Mouse (Mus musculus) gastrocnemius, postnatal 25 days (tissue): ENCODE results near the gene Akt1. TPM values are rescaled to one million over a fixed set of nuclear protein-coding genes. Genes with fewer than 3 reads are reported as not detected.

ENCODE experiments used
- DNase-seq: peaks from one replicate; pipeline ENCODE4 v3.0.0; 2022
- total RNA-seq, 2 experiments: library from RNA; stranded (reverse); gene quantifications; 1 replicate in 1 of 2; 2 replicates in 1 of 2; pipeline ENCODE4 v1.2.3; 2021

The Akt1 gene
- total RNA-seq, 2 experiments from 2014 or later: 63.5 to 69.7 TPM

DNA sequence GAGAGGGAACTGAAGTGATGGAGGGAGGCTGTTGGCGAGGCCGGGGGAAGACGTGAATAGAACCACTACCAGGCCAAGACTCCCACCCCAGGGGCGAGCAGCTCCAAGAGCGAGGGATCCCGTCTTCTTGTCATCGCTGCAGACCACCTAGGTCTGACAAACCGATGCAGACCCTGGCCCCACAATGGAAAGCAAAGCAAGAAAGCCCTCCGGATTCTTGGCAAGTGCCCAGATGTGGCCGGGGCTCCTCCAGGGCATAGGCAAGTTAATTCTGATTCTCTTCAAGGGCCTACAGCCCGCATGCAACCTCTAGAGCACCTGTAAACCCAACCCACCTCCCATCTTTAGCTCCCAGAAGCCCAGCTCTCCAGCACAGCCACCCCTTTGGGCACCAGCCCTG, 11.4 kb downstream of the Akt1 start:
- DNase-seq: no peak

DNA sequence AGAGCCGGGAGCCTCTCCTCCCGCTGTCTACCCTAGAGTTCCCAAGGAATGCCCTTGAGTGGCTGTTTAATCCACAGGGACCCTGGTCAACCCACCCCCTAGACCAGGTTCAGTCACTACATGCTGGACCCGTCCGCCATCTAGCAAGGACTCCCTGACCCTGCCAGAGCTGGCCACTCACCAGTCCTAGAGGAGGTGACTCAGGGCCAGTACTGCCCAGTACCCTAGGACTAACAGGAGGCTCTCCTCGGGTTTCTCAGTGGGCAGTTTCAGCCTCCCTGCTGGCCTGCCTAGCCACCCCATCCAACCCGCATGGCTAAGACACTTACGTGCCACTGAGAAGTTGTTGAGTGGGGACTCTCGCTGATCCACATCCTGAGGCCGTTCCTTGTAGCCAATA, 12.8 kb downstream of the Akt1 start:
- no peak for DNase-seq

DNA sequence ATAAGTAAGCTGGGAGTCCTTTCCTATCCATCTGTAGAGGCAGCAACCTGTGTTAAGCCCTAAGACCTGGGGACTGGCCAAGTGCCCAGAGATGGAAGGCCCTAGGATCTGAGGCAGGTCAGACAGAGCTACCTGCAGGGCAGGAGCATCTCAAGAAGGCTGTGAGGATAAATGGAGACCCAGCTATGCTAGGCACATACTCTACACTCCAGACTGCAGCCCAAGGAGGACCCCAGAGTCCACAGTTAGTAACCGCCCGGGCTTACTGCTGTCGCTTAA, 13.4 kb downstream of the Akt1 start:
- DNase-seq: no peak

DNA sequence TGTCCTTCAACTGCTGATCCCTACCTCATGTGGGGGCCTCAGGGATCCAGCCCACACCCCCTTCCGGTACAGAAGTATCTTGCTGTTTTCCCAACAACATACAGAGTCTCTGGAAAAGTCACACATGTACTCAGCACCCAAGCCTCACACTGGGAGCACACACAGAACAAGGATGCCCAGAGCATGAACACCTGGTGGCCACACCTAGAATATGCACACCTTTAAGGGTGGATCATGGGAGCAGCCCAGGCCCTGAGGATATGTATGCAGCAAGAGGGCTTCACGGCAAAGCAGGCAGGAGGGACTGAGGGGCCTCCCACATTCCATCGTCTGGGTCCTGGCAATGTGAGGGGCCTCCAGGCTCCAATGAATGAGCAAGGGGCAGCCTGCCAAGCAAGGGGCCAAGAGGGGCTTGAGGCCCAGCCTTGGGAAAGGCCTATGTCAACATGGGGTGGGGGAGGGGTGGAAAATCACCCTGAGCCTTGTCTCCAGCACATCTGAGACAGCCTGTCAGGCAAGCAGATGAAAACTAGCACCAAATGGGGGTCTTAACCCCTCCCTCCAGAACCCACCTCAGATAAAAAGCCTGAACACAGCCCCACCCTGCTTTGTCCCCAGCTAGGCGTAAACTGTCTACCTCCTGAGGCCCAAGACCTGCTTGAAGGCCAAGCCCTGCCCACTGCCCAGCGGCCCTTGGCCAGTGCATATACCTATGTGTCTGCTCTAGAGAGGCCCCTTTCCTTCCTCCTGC, 13.9 kb downstream of the Akt1 start:
- no peak for DNase-seq

DNA sequence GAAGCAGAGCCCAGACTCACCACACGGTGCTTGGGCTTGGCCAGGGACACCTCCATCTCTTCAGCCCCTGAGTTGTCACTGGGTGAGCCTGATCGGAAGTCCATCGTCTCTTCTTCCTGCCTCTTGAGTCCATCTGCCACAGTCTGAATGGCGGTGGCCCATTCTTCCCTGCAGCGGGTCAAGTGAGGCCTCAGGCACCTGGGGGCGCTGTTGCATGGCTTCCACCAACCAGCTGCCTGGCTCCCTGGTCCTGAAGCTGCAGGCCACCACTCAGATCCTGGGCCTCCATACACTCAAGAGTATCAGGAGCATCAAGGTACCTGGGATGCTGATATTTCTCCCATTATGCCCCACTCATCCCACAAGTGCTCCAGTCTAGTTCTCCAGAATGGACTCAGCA, 15.6 kb downstream of the Akt1 start:
- peak; percentile 60 for DNase-seq

DNA sequence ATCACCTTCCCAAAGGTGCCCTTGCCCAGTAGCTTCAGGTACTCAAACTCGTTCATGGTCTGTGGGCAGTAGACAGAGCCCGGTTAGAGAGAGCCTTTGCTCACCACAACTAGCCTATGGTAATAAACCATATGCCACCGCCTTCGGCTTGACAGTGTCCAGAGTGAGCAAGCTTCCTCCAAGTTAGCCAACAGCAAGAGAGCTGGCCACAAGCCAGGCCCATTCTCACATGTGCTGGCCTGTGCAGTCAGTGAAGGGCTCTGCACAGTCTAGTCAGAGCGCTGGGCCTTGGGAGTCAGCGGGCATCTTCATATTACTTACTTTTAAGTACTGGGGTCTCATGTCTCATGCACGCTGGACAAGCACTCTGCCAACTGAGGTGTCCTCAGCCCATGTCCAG, 16.1 kb downstream of the Akt1 start:
- DNase-seq: no peak

DNA sequence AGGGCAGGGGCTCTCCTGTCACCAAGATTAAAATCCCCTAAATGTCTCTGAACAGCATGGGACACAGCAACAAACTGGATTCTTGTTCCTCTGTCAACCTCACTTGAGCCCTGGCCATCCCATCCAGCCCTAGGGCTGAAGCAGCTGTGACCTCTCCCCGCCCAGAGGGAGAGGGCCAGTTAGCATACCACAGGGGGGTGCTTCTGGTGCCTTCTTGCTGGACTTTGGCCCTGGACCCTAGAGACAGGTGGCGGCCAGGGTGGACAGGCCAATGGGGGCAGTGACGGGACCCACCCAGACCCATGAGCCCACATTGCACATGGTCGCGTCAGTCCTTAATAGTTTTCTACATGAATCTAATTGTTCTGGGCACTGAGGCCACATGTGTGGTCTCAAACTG, 20.6 kb downstream of the Akt1 start:
- DNase-seq: no peak

DNA sequence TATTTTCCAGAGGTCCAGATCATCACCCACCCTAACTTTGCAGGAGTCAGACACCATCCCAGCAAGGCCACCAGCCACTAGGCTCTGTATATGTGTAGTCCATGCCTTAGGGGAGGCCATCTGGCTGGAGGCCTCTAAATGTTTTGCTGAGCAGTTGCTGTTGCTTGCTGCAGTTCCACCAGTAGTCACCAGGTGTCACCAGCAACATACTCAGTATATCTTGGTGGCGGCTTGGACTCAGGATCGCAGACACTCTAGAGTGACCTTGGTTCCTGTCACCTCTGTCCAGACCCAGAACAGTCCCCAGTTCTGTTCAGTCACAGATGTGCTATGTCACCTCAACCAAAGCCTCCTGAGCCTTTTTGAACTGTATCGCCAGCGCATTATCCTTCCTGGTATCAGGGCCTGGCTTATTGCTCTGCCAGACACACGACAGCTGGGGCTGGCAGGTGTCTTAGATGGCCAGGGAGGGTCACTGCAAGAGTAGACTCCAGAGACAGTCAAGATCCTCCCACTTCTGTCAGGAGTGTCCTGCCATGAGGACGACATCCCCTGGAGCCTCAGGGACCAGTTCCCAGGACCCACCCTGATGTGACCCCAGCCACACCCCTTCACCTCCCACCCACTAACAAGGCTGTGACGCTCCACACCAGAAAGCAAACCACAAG, 21.4 kb downstream of the Akt1 start:
- peak; percentile 69 for DNase-seq

DNA sequence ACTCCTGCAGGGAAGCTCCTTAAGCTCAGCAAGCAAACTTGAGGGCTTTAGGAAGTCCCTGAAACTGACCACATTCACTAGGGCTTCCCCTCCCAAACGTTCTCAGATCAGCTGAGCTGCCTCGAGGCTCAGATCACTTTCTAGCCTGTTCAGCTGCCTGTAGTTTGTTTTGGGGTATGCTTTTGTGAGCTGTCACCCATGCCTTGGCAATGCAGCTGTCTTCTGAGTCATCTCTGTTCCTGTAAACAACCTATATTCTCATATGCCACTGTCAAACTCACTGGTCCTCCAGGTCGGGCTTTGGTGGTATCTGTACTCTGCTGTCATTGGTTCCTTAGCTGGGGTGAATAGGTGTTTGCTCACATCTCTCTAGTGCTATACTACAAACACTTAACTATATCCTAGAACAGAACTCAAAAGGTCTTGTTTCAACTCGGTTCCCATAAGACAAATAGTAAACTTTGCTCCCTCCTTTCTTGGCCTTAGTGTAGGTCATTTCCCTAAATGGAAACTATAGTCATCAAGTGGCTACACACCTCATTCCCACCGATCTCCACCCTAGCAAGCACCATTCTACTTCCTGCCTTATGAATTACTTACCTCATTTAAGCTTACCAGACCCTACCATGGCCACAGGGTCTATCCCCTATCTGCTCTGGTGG, 22.8 kb downstream of the Akt1 start:
- no peak for DNase-seq

DNA sequence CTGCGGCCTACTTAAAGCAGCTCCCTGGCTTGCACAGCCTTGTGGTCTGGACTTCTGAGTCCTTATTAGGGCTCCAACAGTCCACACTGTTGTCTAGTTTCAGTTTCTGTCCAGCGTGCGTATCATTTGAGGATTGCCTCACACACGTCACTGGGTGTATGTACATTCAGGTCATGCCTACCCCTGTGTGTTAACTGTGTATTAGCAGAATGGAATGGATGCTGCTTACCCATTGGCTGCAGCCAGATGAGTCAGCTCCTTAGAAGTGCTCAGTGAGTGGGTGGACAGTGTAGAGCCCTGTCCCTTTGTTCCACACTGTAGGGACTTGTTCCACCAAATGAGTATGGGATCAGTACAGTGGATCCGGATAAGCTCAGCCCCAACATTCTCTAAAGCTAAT, 26.6 kb downstream of the Akt1 start:
- no peak for DNase-seq

DNA sequence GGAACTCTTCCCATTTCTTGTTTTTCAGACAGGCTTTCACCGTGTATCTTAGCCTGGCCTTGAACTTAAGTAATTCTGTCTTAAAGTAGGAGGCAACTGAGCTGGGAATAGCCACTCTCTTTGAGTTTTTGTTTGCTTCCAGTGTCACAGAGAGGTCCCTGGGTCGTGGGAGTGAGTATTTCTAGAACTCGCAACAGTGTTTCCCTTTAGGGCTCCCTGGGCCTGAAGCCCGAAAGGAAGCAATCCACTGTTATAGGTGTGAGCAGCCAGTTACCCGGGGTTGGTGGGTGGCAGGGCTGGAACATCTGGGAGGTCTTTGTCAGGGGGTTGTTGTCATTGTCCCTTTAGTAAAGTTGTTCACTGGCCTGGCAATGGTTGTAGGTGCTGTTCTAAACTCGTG, 28.5 kb downstream of the Akt1 start:
- no peak for DNase-seq

DNA sequence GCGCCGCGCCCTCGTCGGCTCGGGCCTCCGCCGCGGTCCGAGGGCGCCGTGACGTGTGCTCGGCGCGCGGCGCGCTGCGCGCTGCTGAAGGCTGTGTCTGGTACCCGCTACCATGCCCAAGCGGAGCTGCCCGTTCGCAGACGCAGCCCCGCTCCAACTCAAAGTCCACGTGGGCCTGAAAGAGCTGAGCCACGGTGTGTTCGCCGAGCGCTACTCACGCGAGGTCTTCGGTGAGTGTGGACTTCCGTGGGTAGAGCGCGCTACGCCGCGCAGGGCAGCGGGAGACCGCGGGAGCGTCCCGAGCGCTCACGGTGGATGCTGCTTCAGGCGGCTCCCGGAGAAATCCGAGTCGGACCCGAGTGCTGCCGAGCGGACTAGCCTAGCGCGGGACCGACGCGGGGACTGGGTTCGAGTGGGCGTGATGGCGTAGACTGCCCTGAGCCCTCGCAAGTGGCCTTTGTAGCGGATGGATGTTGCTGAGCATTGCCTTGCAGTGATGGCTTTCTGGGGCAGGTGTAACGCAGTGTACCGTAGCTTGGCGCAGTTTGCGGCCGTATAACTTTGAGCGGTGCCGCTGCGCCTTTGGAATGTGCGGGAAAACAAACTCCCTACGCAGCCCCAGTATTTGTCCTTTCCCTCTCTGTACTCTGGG, 29.7 kb downstream of the Akt1 start:
- DNase-seq: peak; percentile 46

DNA sequence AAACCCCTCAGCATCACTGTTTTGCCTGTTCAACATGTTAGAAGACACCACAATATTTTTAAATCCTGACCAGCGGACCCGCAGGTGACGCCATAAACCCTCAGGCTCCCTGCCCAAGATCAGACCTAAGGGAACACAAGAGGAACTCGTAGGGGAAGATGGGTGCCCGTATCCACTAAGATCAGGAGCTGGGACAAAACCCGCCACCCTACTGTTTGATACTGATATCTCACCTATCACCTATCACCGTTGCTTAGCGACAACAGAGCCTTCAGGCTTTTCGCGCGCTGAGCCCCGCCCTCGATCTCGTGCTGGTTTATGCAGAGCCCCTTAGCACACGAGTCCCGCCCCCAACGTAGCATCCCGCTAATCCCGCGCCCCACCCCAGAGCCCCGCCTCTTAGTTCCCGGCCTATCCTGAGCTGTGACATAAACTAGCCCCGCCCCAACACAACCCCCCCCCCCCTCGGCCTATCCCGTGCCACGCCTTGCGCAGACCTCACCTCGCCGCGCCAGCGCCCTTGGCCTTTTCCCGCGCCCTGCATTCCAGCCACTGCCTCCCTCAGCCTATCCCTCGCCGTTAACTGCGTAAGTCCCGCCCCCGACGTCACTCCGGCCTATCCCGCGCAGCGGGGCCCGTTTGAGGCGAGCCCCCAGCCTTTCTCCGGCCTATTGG, 30.4 kb downstream of the Akt1 start, which contains the start of gene Siva1:
Gene Siva1, plus strand, starts transcription at position 500 of the 675 bp plus-strand sequence.
- peak; percentile 100 for DNase-seq

DNA sequence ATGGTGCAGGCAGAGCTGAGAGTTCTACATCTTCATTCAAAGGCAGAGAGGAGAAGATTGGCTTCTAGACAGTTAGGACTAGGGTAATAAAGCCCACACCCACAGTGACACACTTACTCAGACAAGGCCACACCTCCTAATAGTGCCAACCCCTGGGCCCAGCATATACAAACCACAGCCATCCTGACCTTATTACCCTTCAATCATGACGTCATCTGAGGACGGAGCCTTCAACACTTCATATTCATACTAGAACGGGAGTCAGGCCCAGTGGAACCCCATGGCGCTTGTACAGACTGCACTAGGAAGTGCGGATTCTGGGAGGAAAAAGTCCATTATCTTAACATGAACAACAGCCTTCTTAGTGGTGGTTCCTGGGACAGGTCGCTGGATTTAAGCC, 31.6 kb downstream of the Akt1 start:
- DNase-seq: no peak

DNA sequence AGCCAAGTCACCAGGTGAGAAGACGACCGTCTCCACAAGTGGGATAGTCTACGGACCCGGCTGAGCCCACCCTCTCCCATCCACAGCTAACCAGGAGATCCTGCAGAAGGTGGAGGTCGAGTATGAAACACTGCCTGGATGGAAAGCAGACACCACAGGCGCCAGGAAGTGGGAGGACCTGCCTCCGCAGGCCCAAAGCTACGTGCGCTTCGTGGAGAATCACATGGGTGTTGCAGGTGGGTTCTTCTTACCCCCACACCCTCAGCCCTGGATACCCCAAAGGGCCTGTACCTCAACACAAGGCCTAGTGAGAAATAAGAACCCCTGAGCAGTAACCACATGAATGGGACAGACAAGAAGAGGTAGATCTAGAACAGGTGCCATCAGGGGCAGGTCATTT, 35.2 kb downstream of the Akt1 start:
- no peak for DNase-seq

DNA sequence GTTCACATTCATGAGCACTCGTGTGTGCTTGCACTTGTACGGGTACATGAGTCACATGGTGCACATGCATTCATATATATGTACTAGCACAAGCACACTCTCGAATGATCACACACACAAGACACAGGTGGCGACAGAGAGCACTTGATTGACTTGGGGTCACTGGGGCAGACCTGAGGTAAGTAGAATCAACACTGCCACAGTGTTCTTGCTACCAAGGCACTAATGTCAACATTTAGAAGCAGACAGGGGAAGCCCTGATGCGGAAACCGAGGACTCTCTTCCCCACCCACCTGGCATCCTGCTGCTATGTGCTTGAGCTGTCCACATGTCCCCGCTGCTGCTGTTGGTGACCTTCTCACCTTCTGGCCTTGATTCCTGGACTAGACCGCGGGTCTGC, 41.0 kb downstream of the Akt1 start:
- no peak for DNase-seq

DNA sequence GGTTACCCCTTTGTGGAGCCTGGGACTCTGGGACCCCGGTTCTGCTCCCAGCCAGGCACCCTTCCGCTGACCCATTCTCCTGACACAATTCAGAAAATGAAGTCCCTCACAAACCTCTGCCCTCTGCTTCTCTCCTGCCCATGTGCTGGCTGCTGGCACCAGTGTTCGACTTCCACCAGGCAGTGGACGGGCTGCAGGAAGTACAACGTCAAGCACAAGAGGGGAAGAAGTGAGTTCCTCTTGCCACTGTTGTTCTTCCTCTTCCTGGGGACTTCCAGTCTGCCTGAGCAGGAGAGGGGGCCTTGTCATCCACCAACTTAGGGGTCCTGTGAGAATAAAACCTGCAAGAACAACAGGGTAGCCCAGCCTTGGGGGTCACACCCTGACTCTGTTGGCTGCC, 41.8 kb downstream of the Akt1 start:
- no peak for DNase-seq

DNA sequence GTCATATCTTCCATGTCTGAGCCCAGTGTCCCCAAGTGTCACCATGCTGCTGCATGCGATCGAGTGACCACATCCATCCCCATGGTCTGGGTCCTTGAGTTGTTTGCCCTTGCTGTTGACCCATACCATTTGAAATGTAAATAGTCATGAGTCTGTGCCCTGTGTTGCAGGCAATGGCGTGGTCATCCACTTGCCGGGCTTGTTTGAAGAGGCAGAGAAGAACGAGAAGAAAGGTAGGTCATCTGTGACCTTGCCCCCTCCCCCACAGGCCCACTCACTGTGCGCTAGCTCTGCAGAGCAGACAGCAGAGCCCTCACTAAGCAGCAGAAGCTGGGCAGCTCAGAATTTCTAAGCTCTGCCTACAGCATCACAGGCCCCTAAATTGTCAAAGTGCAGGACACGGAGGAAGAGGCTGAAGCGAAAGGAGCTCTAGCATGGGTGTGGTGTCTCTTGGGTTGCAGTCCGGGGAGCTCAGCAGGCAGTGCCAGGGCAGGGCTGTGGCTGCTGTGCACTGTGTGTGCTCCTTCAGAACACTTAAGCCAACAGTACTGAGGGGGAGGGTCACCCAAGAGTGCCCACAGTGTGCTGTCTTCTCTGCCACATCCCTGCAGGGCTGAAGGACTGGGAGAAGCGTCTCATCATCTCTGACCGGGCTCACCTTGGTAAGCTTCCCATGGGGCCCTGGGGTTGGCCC, 42.5 kb downstream of the Akt1 start:
- no peak for DNase-seq

DNA sequence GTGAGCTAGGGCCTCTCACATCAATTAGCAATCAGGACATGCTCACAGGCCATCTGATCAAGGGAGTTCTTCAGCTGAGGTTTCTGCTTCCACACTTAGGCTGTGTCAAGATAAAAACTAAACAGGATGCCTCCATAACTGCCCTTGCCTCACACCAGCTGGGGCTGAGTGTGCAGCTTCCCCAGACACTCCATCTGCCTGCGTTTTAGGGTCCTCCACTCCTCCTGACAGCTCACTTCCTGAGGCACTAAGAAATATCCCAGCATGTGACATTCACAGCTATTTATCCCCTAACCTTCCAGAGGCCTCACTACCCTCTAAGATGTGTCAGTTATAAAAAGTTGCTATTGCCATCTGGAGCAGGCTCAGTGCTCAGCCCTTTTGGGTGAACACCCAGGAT, 43.2 kb downstream of the Akt1 start:
- DNase-seq: no peak

DNA sequence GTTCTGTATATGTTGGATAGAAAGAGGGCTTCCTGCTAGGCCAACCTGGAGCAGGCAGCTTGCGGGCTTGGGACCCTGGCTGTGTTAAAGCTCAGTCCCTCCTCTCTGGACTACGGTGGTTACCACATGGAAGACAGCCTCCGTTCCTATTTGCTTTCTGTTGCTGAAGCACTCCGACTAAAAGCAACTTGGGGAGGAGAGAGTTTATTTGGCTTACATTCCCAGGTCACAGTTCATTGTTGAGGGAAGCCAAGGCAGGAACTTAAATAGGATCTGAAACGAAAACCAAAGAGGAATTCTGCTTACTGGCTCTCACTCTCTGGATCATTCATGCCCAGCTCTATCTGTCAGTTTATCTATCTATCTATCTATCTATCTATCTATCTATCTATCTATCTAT, 43.9 kb downstream of the Akt1 start:
- no peak for DNase-seq

DNA sequence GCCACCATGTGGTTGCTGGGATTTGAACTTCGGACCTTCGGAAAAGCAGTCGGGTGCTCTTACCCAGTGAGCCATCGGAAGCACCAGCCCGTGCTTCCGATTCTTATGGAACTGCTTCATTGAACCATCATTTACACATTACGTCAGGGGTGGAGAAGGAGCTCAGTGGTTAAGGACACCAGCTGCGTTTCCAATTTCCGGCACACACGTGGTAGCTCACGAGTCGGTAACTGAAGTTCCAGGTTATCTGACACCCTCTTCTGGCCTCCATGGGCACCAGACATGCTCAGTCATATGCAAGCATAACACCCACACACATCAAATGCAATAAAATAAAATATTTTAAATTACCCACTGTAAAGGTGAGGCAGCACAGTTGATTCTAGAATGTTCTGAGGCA, 44.7 kb downstream of the Akt1 start:
- peak; percentile 57 for DNase-seq
